Mouse (Mus musculus) urinary bladder, postnatal 36 days (tissue): ENCODE measurements around the gene Car6.

Experiments used
- DNase-seq, 2 experiments: peaks; one replicate each; pipeline ENCODE4 v3.0.0; 2022; ENCODE audit warnings: low spot score in 2 of 2, mixed read lengths in 1 of 2

Gene Car6

DNA sequence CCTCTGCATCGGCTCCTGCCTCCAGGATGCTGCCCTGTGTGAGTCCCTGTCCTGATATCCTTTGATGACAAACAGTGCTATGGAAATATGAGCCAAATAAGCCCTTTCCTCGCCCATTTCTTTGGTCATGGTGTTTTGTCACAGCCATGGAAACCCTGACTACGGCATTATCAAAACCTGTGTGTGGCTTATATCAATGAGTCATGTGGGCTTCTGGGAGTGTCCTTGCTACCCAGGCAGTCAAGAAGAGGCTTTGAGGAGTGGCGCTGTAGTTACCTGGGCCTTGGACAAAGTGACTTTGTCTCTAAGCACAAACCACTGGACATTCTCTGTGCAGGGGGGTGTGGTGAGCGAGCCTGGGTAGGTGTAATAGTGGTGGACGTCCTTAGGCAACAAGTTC, 8.9 kb downstream of the Car6 start:
- no peak for DNase-seq

- DNase-seq = no peak
Observed at GRCm38 (mm10) chr4:150188236-150188635, 12.9 kb downstream of the Car6 start.

DNA sequence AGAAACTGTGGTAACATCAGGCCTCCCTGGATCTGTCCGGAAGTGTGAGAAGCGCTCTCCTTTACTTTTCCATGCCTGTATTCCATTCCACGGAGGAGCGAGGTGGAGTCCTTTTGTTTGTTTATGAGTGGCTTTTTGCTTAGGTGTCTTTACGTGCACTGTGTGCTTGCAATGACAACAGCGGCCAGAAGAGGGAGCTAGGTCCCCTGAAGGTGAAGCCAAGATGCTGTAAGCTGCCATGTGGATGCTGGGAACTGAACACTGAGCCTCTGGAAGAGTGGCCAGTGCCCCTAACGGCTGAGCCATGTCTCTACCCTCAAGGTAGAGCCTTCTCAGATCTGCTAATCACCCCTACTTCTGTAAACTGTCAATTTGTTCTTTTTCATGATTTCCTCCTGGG, 19.8 kb downstream of the Car6 start:
- no peak for DNase-seq

- DNase-seq = no peak
Observed at GRCm38 (mm10) chr4:150178131-150178530, 23.0 kb downstream of the Car6 start.

GRCm38 (mm10) chr4:150177122-150177521, 24.0 kb downstream of the Car6 start:
- DNase-seq = no peak

DNA sequence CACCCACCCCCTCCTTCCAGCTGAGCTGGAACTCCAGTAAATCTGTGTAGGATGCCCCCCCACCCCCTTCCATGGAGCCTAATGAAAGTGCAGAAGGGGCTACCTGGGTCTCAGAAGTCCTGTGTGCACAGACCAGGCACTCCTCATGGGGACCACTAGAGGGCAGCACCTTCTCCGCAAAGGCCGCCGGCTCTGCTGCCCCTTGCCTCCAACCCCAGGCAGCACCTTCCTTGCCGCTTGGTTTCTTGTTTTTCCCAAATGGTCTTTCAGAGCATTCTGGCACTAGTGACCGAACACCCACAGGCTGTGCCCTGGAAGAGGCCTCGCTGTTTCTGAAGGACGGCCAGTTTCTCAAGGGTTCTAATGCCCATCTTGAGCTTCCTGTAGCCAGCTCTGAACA, 24.6 kb downstream of the Car6 start:
- peak in 1 of 2 experiments; percentile 20 for DNase-seq

- no peak for DNase-seq
Observed at GRCm38 (mm10) chr4:150174027-150174426, 27.1 kb downstream of the Car6 start.

GRCm38 (mm10) chr4:150173281-150173680, 27.9 kb downstream of the Car6 start:
- DNase-seq = peak; percentile 26 to 28

DNA sequence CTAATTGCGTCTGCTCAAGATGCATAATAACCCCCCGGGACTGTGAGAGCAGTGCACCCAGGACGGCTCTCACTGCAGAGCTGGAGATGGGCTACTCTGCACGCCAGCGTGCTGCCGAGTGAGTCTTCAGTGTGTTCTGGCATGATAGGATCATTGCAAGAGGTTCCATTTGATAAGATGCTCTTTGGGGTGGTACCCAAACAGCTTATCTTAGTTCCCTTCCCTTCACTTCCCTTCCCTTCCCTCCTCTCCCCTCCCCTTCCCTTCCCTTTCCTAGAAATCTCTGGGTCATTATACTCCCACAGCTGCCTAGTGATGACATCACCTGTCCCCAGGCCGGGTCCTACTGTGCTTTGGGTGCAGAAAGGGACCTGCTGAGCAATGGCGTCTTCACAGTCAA, 29.0 kb downstream of the Car6 start:
- no peak for DNase-seq

DNA sequence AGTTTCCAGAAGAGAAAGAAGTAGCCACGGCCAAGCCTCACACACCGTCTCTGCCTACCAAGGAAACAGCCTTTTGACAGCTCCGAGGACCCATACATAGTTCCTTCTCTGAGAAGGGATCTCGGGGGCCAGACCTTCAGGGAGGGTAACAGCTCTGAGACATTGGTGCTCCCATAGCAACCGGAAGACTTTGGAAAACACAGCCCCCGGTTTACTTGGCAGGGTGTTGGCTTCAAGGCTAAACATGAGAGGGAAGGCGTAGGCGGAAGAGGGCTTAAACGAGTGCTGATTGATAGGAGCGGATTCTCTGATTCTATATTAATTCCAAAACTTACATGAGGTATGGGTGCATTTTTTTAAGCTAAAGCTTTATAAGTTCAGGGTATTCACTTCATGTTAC, 32.7 kb downstream of the Car6 start:
- DNase-seq = no peak

DNA sequence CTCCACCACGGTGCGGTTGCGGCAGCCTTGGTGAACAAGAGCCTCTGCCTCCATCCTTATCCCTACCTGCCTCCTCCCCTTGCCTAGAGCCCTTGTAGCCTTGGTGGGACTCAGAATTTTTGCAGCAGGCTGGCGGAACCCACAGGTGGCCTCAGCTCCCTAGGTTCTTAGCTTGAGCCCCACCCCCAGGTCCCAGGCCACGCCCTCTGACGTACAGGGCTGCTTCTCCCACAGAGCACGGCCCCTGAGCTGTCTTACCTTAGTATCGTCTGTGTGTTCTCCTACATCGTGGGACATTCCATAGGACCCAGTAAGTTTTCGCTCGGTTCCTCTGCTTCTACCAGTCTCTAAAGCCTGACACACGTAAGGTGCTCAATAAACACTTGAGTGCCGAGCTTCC, 36.3 kb downstream of the Car6 start:
- no peak for DNase-seq

- no peak for DNase-seq
Observed at GRCm38 (mm10) chr4:150162561-150163169, 38.5 kb downstream of the Car6 start.

- DNase-seq = no peak
Observed at GRCm38 (mm10) chr4:150159458-150159857, 41.7 kb downstream of the Car6 start.

- DNase-seq = no peak
Observed at GRCm38 (mm10) chr4:150157348-150157882, 43.7 kb downstream of the Car6 start.

DNA sequence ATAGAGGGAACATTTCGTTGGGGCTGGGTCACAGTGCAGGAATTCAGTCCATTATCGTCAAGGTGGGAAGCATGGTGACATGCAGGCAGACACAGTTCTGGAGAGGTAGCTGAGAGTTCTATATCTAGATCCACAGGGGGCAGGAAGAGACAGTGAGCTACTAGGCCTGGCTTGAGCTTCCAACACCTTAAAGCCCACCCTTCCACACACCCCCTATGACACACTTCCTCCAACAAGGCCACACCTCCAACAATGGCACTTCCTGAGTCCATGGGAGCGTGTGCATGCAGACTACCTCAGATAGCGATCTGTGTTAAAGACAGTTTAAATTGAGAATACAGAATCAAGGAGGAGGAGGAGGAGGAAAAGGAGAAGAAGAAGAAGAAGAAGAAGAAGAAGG, 45.4 kb downstream of the Car6 start:
- no peak for DNase-seq

- DNase-seq = no peak
Observed at GRCm38 (mm10) chr4:150155301-150155700, 45.8 kb downstream of the Car6 start.

DNA sequence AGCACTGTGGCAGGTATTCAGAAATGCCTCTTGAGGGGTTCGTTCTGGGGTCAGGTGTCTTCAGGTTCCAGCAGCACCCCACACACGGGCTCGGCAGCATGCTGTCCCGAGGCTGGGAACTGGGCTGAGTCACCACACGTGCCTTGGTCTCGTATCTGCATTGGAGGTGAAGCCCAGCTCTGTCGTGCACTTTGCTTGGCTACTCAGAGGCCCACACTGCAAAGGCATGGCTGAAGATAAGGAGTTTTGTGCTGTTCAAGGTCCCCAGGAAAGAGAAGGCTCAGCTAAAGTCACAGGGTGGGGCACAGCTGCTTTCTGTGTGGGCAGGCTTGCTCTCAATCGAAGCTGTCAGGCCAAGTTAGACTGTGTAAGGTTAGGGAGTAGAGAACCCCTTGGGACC, 48.6 kb downstream of the Car6 start:
- DNase-seq = no peak

- DNase-seq = no peak
Observed at GRCm38 (mm10) chr4:150151045-150151444, 50.1 kb downstream of the Car6 start.

DNA sequence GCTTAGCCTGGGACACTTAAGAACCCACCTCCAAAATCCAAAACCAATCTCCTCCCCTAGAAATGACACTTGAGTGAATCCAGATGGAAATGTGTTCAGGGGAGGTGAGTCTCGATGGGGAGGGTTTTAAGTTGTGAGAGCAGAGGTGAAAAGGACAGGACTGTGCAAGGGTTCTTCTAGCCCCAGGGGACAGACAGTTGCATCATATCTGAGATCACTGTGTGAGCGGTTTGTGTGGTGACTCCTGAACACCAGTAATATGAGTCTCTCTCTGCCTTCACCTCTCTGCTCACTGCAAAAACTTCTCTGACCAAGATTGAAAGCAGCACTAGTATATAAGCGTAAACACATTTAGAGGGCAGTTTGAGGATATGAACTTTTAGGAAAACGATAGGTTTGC, 54.8 kb downstream of the Car6 start:
- no peak for DNase-seq

GRCm38 (mm10) chr4:150144242-150144641, 56.9 kb downstream of the Car6 start:
- DNase-seq = no peak

DNA sequence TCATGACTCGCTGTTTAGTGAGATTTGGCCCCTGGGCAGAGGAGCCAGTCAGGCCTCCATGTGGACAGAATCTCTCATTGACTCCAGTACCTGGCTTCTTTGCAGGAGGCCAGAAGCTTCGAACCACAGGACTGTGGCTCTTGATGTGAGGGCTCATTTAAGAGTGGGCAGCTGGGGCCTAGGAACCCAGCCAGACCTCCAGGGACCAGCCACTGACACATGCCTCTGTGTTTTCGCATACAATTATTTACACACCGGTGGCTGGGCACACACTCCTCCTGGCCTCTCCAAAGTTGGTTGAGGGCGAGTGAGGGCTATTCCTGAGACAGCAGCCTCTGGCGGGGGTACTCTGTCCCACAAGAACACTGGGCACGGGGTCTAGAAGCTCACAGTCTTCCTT, 60.8 kb downstream of the Car6 start:
- DNase-seq = no peak

GRCm38 (mm10) chr4:150139090-150139489, 62.0 kb downstream of the Car6 start:
- no peak for DNase-seq

DNA sequence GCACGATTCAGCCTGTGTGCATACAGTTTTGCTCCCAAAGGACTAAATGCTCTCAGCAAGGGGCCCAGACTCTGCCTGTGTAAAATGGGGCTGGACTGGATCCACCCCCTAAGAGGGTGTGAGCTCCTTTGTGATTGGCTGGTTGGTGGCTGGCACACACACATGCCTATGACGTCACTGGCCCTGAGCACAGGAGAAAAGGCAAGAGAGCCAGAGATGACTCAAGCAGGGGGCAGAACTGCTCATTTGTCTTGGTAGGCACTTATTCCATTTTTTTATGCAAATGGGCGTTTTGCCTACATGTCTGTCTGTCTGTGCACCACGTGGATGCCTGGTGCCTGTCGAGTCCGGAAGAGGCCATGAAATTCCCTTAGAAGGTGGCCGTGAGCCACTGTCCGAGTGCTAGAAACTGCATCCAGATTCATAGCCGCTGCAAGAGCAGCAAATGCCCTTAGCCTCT, 63.0 kb downstream of the Car6 start:
- DNase-seq = peak; percentile 20 to 67
